Mouse (Mus musculus) left cerebral cortex, adult 8-10 months (tissue): ENCODE data around the gene Tec. TPM values are rescaled to one million over a fixed set of nuclear protein-coding genes. Genes with fewer than 3 reads are reported as not detected.

Source experiments
- DNase-seq, 2 experiments: peaks; one replicate each; pipeline ENCODE4 v3.0.0; 2022; ENCODE audit warnings: low spot score in 2 of 2
- total RNA-seq, 4 experiments: library from RNA; stranded (reverse); gene quantifications; 2 replicates each; pipeline ENCODE4 v1.2.4; 2022

Tec gene
- total RNA-seq, 4 experiments from 2014 or later, result 2.4 to 6.6 (median 3.9) TPM

GRCm38 (mm10) chr5:72891534-72891933, 23.3 kb upstream of the Tec start:
- DNase-seq, result no peak

DNA sequence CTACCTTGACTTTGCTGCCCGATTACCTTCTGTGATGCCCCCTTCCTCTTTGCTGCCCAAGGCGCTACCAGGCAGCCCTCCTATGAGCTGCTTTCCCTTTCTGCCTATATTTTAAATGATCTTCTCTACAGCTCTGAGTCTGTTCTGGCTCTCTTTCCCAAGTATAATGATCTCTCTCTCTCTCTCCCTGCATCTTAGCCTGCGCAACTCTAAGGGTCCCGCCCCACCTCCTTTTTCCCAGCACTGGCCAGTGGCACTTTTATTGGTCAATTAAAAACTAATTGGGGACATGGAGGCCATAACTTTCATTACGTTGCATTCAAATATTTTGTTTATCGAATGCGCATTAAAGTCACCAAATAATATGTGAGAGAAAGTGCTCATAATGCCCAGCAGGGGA, 20.0 kb upstream of the Tec start:
- no peak for DNase-seq

DNA sequence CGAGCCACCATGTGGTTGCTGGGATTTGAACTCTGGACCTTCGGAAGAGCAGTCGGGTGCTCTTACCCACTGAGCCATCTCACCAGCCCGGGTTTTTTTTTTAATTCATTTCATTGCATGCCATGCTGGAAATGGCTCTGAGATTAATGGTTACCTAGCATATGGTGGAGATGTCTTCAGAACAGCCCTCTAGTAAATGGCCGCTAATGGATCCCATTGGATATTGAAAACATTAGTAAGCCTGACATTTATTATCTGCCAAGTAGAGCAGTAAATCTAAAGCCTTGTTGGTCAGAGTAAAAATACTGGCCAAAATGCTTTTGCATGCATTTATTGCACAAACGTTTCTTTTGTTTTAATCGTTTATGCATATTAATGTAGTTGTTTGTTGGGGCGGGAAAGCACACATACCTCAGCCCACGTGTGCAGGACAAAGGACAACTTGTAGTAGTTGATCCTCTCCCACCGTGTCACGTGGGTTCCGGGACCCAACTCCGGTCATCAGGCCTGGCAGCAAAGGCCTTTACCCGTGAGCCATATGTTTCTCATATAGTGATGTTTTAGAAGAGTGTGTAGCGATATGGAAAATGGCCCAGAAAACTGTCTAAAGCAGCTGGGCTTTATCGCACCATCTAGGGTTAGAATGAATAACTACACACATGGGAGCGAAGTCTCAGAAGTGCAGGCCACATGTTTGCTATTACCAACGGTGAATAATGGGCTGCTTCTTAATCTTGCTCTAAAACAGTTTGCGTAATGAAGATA, 18.4 kb upstream of the Tec start:
- DNase-seq, result no peak

GRCm38 (mm10) chr5:72883706-72884105, 15.4 kb upstream of the Tec start:
- DNase-seq, result no peak

DNA sequence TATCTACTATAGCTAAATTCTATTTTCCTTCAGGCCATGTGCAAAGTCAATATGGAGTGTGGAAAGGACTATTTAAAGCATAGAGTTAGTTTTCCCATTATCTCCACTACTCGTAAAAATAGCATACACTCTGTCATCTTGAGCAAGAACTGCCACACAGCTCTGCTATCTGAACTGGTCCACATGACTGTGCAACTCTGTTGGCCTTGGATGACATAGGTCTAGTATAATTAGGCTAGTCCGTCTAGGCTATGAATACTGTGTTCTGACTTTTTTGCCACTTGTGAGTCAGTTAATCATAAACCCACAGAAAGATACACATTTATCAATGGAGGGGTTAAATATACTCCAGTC, 14.1 kb upstream of the Tec start:
- DNase-seq, result no peak

- no peak for DNase-seq
Measured at GRCm38 (mm10) chr5:72881748-72882411, 13.6 kb upstream of the Tec start.

GRCm38 (mm10) chr5:72879736-72880135, 11.5 kb upstream of the Tec start:
- DNase-seq, result no peak

DNA sequence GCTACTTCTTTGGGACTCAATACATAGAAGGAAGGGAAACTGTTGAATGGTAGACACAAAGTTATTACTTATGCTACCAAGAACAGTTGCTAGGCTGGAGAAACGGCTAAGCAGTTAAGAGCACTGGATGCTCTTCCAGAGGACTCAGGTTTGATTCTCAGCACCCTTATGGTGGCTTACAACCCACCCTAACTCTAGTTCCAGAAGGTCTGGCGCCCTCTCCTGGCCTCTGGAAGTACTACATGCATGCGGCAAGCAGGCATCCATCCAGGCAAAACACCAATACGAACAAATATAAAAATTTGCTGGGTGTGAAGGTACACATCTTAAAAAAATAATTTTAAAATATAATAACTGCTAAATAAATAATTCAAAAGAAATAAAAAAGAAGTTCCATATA, 2.8 kb upstream of the Tec start:
- DNase-seq, result no peak

- no peak for DNase-seq
Measured at GRCm38 (mm10) chr5:72869779-72870608, 1.7 kb upstream of the Tec start.

- no peak for DNase-seq
Measured at GRCm38 (mm10) chr5:72867036-72867672, 1.1 kb downstream of the Tec start.

DNA sequence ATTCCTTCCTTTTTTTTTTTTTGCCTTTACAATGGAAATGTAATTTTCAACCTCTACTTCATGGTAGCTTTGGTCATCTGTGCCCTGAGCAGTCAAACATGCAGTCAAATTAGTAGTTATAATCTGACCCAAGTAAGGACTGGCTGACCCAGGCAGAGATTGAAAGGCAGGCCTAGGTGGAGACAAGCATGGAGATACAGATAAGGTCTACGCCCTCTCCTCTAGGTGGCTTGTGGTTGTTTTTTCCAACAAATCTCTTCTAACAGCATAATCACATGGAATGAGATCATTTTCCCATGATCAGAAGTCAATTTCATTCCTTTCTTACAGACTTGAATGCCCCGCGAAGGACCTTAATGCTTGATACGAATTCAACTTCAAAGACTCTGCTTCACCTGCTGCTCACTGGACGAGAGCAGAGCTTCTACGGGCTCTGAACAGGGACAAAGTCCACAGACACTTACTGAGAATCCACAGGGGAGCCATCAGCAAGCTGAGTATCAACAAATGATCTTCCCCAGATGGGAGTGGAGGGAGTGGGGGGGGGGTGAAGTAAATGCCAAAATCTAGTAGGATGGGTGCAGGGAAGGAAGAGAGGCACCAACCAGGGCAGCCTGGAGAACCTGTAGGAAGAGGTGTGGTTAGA, 1.9 kb downstream of the Tec start:
- DNase-seq, result no peak

DNA sequence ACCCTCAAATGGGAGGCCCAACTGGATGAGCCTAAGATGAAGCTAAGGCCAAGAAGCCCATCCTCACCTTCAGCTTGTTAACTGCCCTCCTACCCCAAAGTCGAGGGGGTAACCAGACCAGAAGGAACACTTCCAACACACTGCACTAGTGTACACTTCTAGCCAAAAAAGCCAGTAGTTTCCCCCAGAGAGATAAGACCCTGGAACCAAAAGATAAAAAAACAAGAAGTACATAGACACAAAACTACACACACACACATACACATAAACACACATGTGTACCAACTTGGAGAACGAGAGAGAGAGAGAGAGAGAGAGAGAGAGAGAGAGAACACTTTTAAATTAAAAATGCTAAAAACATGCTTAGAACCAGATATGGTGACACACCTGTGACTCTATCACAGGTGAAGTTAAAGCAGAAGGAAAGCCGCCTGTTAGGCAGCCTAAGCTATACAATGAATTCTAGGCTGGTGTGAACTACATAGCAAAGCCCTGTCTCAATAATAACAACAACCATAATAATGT, 3.6 kb downstream of the Tec start:
- no peak for DNase-seq

GRCm38 (mm10) chr5:72863166-72863565, 5.1 kb downstream of the Tec start:
- DNase-seq, result no peak

- DNase-seq, result no peak
Measured at GRCm38 (mm10) chr5:72861726-72862385, 6.4 kb downstream of the Tec start.

DNA sequence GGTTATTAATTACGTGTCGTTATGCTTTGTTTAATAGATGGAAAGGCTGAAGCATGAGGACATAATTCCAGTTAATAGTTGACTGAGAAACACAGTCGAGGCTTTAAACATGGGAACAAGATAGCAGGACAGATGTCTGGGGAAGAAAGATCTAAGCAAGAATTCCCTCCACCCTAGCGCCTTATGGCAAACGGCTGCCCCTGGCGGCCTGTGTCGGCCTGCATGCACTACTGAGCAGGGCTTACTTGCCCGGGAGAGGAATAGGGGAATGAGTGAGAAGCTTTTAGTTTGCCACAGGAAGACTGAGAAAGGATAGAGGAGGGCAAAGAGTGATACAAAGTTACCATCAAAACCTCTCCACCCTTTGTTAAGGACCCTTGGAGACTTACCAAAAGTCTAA, 7.4 kb downstream of the Tec start:
- no peak for DNase-seq

DNA sequence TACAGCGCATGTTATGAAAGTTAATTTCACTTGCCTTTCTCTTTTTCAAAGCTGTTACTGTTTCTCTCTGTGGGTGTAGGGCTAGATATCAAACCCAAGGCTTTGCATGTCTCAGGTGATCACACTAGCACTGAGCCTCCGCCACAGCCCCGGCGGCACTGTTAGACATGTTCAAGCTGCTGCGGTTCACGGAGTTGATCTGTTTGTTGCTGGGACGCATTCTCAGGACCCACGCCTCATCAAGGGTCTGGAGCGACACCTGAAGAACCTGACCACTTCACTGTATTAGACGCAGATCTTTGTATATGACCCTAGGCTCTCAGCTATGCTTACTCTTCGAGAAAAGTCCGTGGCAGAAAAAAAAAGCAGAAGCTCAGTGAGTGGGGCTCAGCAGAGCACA, 10.0 kb downstream of the Tec start:
- DNase-seq, result no peak

GRCm38 (mm10) chr5:72857756-72858155, 10.5 kb downstream of the Tec start:
- DNase-seq, result no peak

DNA sequence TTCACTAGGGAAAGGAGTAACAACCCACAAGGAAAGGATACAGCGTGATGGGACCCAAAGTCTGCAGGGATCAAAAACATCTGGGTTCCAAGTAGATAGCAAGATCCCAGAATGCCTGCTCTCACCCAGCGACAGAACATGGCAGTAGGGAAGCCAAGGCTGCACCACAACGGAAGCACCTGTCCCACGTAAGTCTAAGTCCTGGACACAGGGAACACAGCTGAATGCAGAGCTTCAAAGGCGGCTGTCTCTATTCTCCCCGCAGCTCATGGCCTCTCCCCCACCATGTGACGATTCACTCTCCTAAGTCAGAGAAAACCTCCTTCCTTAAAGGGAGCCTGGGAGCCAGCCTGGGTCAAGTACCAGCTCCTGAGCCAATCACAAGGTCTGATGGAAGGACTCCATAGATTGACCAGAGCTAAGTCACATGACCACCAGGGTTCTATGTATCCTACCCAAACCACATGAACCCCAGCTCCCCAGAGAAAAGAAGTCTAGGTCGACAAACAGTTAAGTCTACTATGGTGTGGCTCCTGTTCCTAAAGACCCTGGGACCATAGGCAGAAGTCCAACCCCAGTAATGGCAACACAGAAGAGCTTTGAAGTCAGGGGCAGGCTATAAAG, 11.9 kb downstream of the Tec start:
- DNase-seq, result no peak

GRCm38 (mm10) chr5:72855685-72856124, 12.6 kb downstream of the Tec start:
- DNase-seq, result peak; percentile 60 to 84
